Mouse (Mus musculus) cerebellum, adult 2 months (tissue): ENCODE measurements around the gene Frem3.

Experiments
- CTCF ChIP-seq: fragments of 200-500 bp; IDR thresholded peaks from 2 replicates; pipeline ENCODE4 v1.5.1; 2011; ENCODE audit warnings: low read depth, mild to moderate bottlenecking, control low read depth, low read length, moderate library complexity, borderline replicate concordance; ENCODE audit not compliant: insufficient read depth
- POLR2A ChIP-seq: fragments of 200-500 bp; IDR thresholded peaks from 2 replicates; pipeline ENCODE4 v1.6.1; 2011; ENCODE audit warnings: low read length, control low read depth, borderline replicate concordance; ENCODE audit not compliant: insufficient read depth

DNA sequence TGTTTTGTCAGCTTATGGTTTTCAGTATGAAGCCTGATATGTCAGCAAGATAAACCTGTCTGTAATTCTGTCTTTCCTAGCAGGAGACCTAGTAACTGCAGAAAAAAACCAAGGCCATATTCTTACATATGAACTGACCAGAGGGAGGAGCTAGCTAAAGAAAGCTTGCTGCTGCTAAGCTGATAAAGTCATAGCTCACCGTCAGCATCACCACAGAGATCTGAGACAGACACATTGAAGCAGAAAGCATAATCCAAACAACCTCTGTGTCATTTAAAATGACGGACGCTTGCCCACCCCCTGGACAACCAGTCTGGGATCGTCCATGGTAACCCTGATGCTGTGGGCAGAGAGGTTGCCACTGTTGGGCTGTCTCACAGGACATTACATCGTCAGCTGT, 71.7 kb downstream of the Frem3 start:
- TF ChIP-seq CTCF (no peak), POLR2A (no peak)
